Mouse (Mus musculus): ENCODE results near the gene Ank2.

- TF ChIP-seq CTCF (IDR thresholded peaks at IDR 0.05; ENCODE audit: low read depth, low read length) (no peak), POLR2AphosphoS5 (IDR thresholded peaks at IDR 0.05; ENCODE audit: insufficient replicate concordance, low read depth, low read length) (no peak)
Observed at GRCm38 (mm10) chr3:127363512-127363911, 135.6 kb downstream of the Ank2 start.

Data from G1E (cell line).